Mouse (Mus musculus): ENCODE results near the gene Cep164. TPM values are rescaled to one million over a fixed set of nuclear protein-coding genes. Genes with fewer than 3 reads are reported as not detected.

Gene Cep164
- polyA plus RNA-seq (2012; rRNA removed; ENCODE audit: low replicate concordance): 7.9 and 16.0 TPM in 2 replicates

DNA sequence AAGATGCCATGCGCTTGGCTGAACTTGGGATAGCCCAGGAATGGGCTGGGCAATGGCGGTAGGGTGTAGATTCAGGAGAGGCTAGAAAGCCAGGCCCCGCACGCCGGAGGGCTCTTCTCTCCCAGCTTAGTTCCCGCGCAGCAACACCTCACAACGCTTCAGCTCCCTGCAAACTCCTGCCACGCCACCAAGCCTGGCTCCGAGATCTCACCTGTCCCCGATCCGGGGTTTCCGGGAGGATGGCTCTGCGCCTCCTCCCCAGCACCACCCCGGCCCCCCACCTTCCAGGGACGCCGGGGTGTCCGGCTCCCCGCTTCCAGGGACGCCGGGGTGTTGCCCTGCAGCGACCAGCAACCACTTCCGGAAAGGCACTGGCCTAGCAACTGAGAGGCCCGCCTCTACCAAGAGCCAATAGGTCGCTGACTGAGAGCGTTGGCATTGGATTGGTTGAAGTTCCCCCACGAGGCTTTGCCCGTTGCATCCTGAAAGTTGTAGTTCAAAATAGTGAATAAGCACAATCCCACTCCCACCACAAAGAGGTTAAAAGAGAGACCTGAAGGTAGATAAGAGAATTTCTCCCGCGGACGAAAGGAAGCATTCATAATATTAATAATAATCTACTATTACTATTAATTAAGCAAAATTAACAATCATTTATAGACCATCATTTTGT, at the start of gene Cep164:
Gene Cep164, minus strand, starts transcription at position 401 of the 673 bp plus-strand sequence.

GRCm38 (mm10) chr9:45838434-45839138, 10.1 kb upstream of the Cep164 start, which contains the start of gene Bace1:
TSS of gene Bace1 (plus strand) at chr9:45838580.

Other genes starting within 250 kb of the Cep164 start
- 2.7 and 8.6 TPM in 2 replicates for gene Bace1, start 9.9 kb upstream of the Cep164 start, polyA plus RNA-seq (2012; rRNA removed; ENCODE audit: low replicate concordance)
- 24.1 and 27.1 TPM in 2 replicates for gene Pcsk7, start 77.8 kb upstream of the Cep164 start, polyA plus RNA-seq (2012; rRNA removed; ENCODE audit: low replicate concordance)
- 5.5 and 7.7 TPM in 2 replicates for gene Rnf214, start 78.2 kb upstream of the Cep164 start, polyA plus RNA-seq (2012; rRNA removed; ENCODE audit: low replicate concordance)
- 377 and 413 TPM in 2 replicates for gene Tagln, start 107.4 kb upstream of the Cep164 start, polyA plus RNA-seq (2012; rRNA removed; ENCODE audit: low replicate concordance)
- 399 and 719 TPM in 2 replicates for gene Sidt2, start 126.6 kb upstream of the Cep164 start, polyA plus RNA-seq (2012; rRNA removed; ENCODE audit: low replicate concordance)
- 11.5 and 19.1 TPM in 2 replicates for gene Pafah1b2, start 184.0 kb upstream of the Cep164 start, polyA plus RNA-seq (2012; rRNA removed; ENCODE audit: low replicate concordance)
- 10.6 and 12.4 TPM in 2 replicates for gene Sik3, start 184.1 kb upstream of the Cep164 start, polyA plus RNA-seq (2012; rRNA removed; ENCODE audit: low replicate concordance)

Data from duodenum, adult 2 months (tissue).